Mouse (Mus musculus): ENCODE results near the gene 1810049J17Rik. TPM values are rescaled to one million over a fixed set of nuclear protein-coding genes. Genes with fewer than 3 reads are reported as not detected.
A peak's percentile ranks its signal among the peaks of the same experiment; 100 is the strongest.

The 1810049J17Rik gene
- polyA plus RNA-seq, 1 experiment from 2014 or later, result 1.1 TPM

DNA sequence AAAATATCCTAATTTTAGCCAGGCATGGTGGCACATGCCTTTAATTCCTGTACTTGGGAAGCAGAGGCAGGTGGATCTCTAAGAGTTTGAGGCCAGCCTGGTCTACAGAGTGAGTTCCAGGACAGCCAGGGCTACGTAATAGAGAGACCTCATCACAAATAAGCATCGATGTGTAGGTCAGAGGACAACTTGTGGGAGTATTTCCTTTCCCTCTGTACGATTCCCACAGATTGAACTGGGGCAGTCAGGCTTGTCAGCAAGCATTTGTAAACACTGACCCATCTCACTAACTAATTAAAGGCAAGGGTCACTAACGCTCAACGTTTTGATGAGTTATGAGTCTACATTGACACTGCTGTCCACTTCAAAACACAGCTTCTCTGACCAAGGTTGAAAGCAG, 7.1 kb downstream of the 1810049J17Rik start:
- no peaks in the 10 kb centered on the region for H3K27me3 ChIP-seq (ENCODE audit: insufficient read depth, low read length)
- H3K9ac ChIP-seq (replicated peaks), result no peak overlapping the region
- H3K4me3 ChIP-seq (ENCODE audit: low read depth, low read length), result no peak overlapping the region
- no peaks in the 10 kb centered on the region for H3K36me3 ChIP-seq (replicated peaks; ENCODE audit: insufficient read depth, low read length)
- no peak for DNase-seq
- 72% methylated on average over 5 of the region's 5 CpGs for WGBS (ENCODE audit: insufficient replicate concordance)
- no peak overlapping the region for H3K27ac ChIP-seq (ENCODE audit: low read depth)
- H3K9me3 ChIP-seq (ENCODE audit: low read length), result no peaks in the 10 kb centered on the region
- H3K4me2 ChIP-seq (ENCODE audit: low read depth, low read length), result no peak overlapping the region
- no peak for TF ChIP-seq CTCF (IDR thresholded peaks at IDR 0.05; ENCODE audit: low read depth)
- no peak for TF ChIP-seq EP300 (IDR thresholded peaks at IDR 0.05; ENCODE audit: low read depth)
- ATAC-seq, result no peak
- no peaks in the 10 kb centered on the region for H3K4me1 ChIP-seq (ENCODE audit: insufficient read depth)

DNA sequence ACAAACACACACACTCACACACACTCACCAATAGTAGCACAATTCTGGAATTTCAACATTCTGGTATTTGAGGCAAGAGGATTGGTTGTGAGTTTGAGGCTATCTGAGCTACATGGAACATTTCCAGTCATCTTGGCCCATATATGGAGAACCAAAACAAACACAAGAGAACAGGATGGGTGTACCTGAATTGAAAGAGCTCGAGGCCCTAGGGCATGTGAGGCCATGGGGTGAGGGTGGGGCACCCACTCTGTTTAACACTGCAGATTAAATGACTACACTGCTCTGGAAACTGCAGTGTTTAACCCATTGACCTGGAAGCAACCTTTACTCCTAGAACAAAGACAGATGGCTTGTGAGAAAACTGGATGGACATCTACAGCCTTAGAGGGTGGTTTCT, 8.4 kb downstream of the 1810049J17Rik start:
- Histone ChIP-seq H3K36me3 (replicated peaks; ENCODE audit: insufficient read depth, low read length) (no peaks in the 10 kb centered on the region), H3K27me3 (ENCODE audit: insufficient read depth, low read length) (no peaks in the 10 kb centered on the region), H3K4me2 (ENCODE audit: low read depth, low read length) (no peak overlapping the region), H3K9ac (replicated peaks) (no peak overlapping the region), H3K4me1 (ENCODE audit: insufficient read depth) (no peaks in the 10 kb centered on the region), H3K9me3 (ENCODE audit: low read length) (no peaks in the 10 kb centered on the region), H3K4me3 (ENCODE audit: low read depth, low read length) (no peak overlapping the region), H3K27ac (ENCODE audit: low read depth) (no peak overlapping the region)
- DNase-seq (no peak), ATAC-seq (peak; percentile 40; the same call in 1 of the 2 replicates)
- 26% methylated on average over 1 of the region's 1 CpGs for WGBS (ENCODE audit: insufficient replicate concordance)
- TF ChIP-seq CTCF (IDR thresholded peaks at IDR 0.05; ENCODE audit: low read depth), result no peak
- no peak for TF ChIP-seq EP300 (IDR thresholded peaks at IDR 0.05; ENCODE audit: low read depth)

DNA sequence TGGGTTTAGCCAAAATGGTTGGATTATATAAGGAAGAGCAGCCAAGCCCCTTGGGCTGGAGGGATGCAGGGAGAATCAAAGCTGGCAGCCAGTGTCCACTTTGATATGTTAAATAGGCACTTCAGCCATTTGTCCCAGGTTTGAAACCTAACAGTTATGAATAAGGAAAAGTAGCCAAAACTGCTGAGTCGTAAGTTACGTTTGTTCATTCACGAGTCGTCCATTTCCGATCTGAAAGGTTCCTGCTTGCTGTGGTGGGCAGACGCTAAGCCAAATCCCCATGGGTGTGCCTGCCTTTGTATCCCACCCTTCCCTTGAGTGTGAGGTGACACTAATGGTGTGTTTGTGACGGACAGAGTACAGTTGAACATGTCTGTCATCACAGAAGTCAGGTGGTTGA, 10.2 kb downstream of the 1810049J17Rik start:
- Histone ChIP-seq H3K27me3 (ENCODE audit: insufficient read depth, low read length) (no peaks in the 10 kb centered on the region), H3K9me3 (ENCODE audit: low read length) (no peaks in the 10 kb centered on the region), H3K27ac (ENCODE audit: low read depth) (no peak overlapping the region), H3K4me2 (ENCODE audit: low read depth, low read length) (no peak overlapping the region), H3K4me3 (ENCODE audit: low read depth, low read length) (no peak overlapping the region), H3K36me3 (replicated peaks; ENCODE audit: insufficient read depth, low read length) (no peaks in the 10 kb centered on the region), H3K9ac (replicated peaks) (no peak overlapping the region), H3K4me1 (ENCODE audit: insufficient read depth) (peaks cover 8% of the 10 kb centered on the region)
- WGBS (ENCODE audit: insufficient replicate concordance), result 70% methylated on average over 7 of the region's 7 CpGs
- TF ChIP-seq EP300 (IDR thresholded peaks at IDR 0.05; ENCODE audit: low read depth) (no peak), CTCF (IDR thresholded peaks at IDR 0.05; ENCODE audit: low read depth) (no peak)
- no peak for DNase-seq
- ATAC-seq, result no peak

DNA sequence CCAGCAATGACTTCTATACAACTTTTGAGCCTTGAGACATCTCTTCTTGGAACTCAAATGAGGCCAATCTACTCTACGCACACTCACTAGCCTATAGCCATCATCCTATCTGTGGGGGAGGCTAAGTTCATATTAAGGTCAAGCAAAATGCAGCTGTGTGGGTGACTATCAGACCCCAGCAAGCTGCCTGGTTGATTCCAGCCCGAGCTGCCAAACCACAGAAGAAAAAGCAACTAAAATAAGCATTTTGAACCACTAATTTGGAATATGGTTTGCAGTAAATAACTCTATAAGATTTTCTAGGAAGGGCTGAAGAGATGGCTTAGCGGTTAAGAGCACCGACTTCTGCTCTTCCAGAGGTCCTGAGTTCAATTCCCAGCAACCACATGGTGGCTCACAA, 11.0 kb downstream of the 1810049J17Rik start:
- Histone ChIP-seq H3K9me3 (ENCODE audit: low read length) (no peaks in the 10 kb centered on the region), H3K27ac (ENCODE audit: low read depth) (no peak overlapping the region), H3K36me3 (replicated peaks; ENCODE audit: insufficient read depth, low read length) (no peaks in the 10 kb centered on the region), H3K4me1 (ENCODE audit: insufficient read depth) (peaks cover 11% of the 10 kb centered on the region), H3K4me2 (ENCODE audit: low read depth, low read length) (no peak overlapping the region), H3K27me3 (ENCODE audit: insufficient read depth, low read length) (no peaks in the 10 kb centered on the region), H3K9ac (replicated peaks) (no peak overlapping the region), H3K4me3 (ENCODE audit: low read depth, low read length) (no peak overlapping the region)
- no peak for TF ChIP-seq CTCF (IDR thresholded peaks at IDR 0.05; ENCODE audit: low read depth)
- TF ChIP-seq EP300 (IDR thresholded peaks at IDR 0.05; ENCODE audit: low read depth), result no peak
- 61% methylated on average over 4 of the region's 4 CpGs for WGBS (ENCODE audit: insufficient replicate concordance)
- no peak for DNase-seq
- no peak for ATAC-seq

- H3K4me3 ChIP-seq (ENCODE audit: low read depth, low read length), result no peak overlapping the region
- H3K4me1 ChIP-seq (ENCODE audit: insufficient read depth), result peaks cover 11% of the 10 kb centered on the region
- WGBS (ENCODE audit: insufficient replicate concordance), result 84% methylated on average over 5 of the region's 5 CpGs
These were observed 13.2 kb downstream of the 1810049J17Rik start for GRCm38 (mm10) chr15:12308539-12308938.

GRCm38 (mm10) chr15:12307114-12307513, 14.6 kb downstream of the 1810049J17Rik start:
- WGBS (ENCODE audit: insufficient replicate concordance), result 50% methylated on average over 4 of the region's 4 CpGs
- no peaks in the 10 kb centered on the region for H3K36me3 ChIP-seq (replicated peaks; ENCODE audit: insufficient read depth, low read length)
- no peak for TF ChIP-seq CTCF (IDR thresholded peaks at IDR 0.05; ENCODE audit: low read depth)
- no peak for TF ChIP-seq EP300 (IDR thresholded peaks at IDR 0.05; ENCODE audit: low read depth)
- ATAC-seq, result no peak
- no peak overlapping the region for H3K4me3 ChIP-seq (ENCODE audit: low read depth, low read length)
- no peaks in the 10 kb centered on the region for H3K9me3 ChIP-seq (ENCODE audit: low read length)
- peak overlapping the region; percentile 40; the same call in 1 of the 2 replicates for H3K4me2 ChIP-seq (ENCODE audit: low read depth, low read length)
- no peak overlapping the region for H3K9ac ChIP-seq (replicated peaks)
- DNase-seq, result no peak
- H3K4me1 ChIP-seq (ENCODE audit: insufficient read depth), result peaks cover 11% of the 10 kb centered on the region
- H3K27ac ChIP-seq (ENCODE audit: low read depth), result no peak overlapping the region
- H3K27me3 ChIP-seq (ENCODE audit: insufficient read depth, low read length), result no peaks in the 10 kb centered on the region

More at GRCm38 (mm10) chr15:12308539-12308938, 13.2 kb downstream of the 1810049J17Rik start:
- DNase-seq (no peak), ATAC-seq (no peak)
- Histone ChIP-seq H3K9me3 (ENCODE audit: low read length) (no peaks in the 10 kb centered on the region), H3K27me3 (ENCODE audit: insufficient read depth, low read length) (no peaks in the 10 kb centered on the region), H3K27ac (ENCODE audit: low read depth) (no peak overlapping the region), H3K9ac (replicated peaks) (no peak overlapping the region), H3K4me2 (ENCODE audit: low read depth, low read length) (no peak overlapping the region), H3K36me3 (replicated peaks; ENCODE audit: insufficient read depth, low read length) (no peaks in the 10 kb centered on the region)
- TF ChIP-seq CTCF (IDR thresholded peaks at IDR 0.05; ENCODE audit: low read depth), result no peak
- TF ChIP-seq EP300 (IDR thresholded peaks at IDR 0.05; ENCODE audit: low read depth), result no peak

Measured in liver, postnatal 0 days (tissue).